Mouse (Mus musculus) limb, embryonic 14.5 days (tissue): Measurements from ENCODE around the gene Tvp23a. TPM values are rescaled to one million over a fixed set of nuclear protein-coding genes. Genes with fewer than 3 reads are reported as not detected.

ENCODE experiments used
- ATAC-seq: fragments of 200-750 bp; cut with Nextera tagmentation; 2 replicates; pipeline ENCODE4 v1.8.0; 2017; ENCODE audit warnings: low read depth, moderate number of reproducible peaks, moderate TSS enrichment; ENCODE audit not compliant: low FRiP score
- DNase-seq: peaks from one replicate; pipeline ENCODE4 v3.0.0-alpha.2; 2015; ENCODE audit warnings: low spot score
- H3K27ac ChIP-seq: fragments of 300-500 bp; sonication (generic); replicated peaks from 2 replicates; pipeline ENCODE4 v1.5.1; 2014; ENCODE audit warnings: low read depth, mild to moderate bottlenecking, low read length, moderate library complexity, mixed read lengths
- H3K27me3 ChIP-seq: fragments of 300-500 bp; sonication (generic); 2 replicates; pipeline ENCODE4 v1.6.1; 2014; ENCODE audit warnings: low read length, mixed read lengths; ENCODE audit not compliant: control insufficient read depth, insufficient read depth
- H3K36me3 ChIP-seq: fragments of 300-500 bp; sonication (generic); 2 replicates; pipeline ENCODE4 v1.6.1; 2014; ENCODE audit warnings: mild to moderate bottlenecking, low read length, moderate library complexity, mixed read lengths; ENCODE audit not compliant: control insufficient read depth, insufficient read depth
- H3K4me1 ChIP-seq: fragments of 300-500 bp; sonication (generic); 2 replicates; pipeline ENCODE4 v1.6.1; 2014; ENCODE audit warnings: antibody characterized with exemption, low read length, mixed read lengths; ENCODE audit not compliant: control insufficient read depth, insufficient read depth
- H3K4me2 ChIP-seq: fragments of 300-500 bp; sonication (generic); replicated peaks from 2 replicates; pipeline ENCODE4 v1.6.1; 2014; ENCODE audit warnings: low read depth, mild to moderate bottlenecking, low read length, moderate library complexity; ENCODE audit not compliant: severe bottlenecking
- H3K4me3 ChIP-seq: fragments of 300-500 bp; sonication (generic); replicated peaks from 2 replicates; pipeline ENCODE4 v1.5.1; 2014; ENCODE audit warnings: low read length
- H3K9ac ChIP-seq: fragments of 300-500 bp; sonication (generic); 2 replicates; pipeline ENCODE4 v1.6.1; 2014; ENCODE audit warnings: mild to moderate bottlenecking, low read depth, low read length, moderate library complexity; ENCODE audit not compliant: severe bottlenecking
- H3K9me3 ChIP-seq: fragments of 300-500 bp; sonication (generic); 2 replicates; pipeline ENCODE4 v1.6.1; 2016; ENCODE audit warnings: low read length; ENCODE audit not compliant: control insufficient read depth
- POLR2A ChIP-seq: fragments of 200-500 bp; IDR thresholded peaks from 2 replicates; pipeline ENCODE4 v1.8.0; 2012; ENCODE audit warnings: inconsistent platforms, mild to moderate bottlenecking, moderate library complexity, borderline replicate concordance; ENCODE audit not compliant: insufficient read depth, insufficient read length; ENCODE audit errors: extremely low read depth
- WGBS: fragments of 180-500 bp; shearing (Covaris S2); extraction: QIAGEN DNeasy Blood & Tissue Kit; methylation state at CpG from one replicate; pipeline ENCODE4 v1.1.7; 2014; 5-methylcytosine and 5-hydroxymethylcytosine counted together
- polyA plus RNA-seq, 2 experiments: library from polyadenylated mRNA; depleted of rRNA in 1 of 2; stranded (reverse) in 1 of 2; unstranded in 1 of 2; fragments of >200 nt; fragmentation: Nextera tagmentation in 1 of 2; extraction: Ambion mirVana in 1 of 2; gene quantifications; 2 replicates each; pipeline versions ENCODE4 v1.2.1 to v1.2.3; 2012 to 2014

Tvp23a gene
- polyA plus RNA-seq, 2 experiments = 14.0 to 17.7 TPM

- H3K4me2 ChIP-seq = no peak overlapping the region
- H3K36me3 ChIP-seq = no peaks in the 10 kb centered on the region
- H3K9me3 ChIP-seq = no peaks in the 10 kb centered on the region
- DNase-seq (no peak), ATAC-seq (no peak)
- no peak overlapping the region for H3K27ac ChIP-seq
- TF ChIP-seq POLR2A = no peak
- 66% methylated on average over 4 of the region's 4 CpGs for WGBS
- H3K4me3 ChIP-seq = no peak overlapping the region
- no peak overlapping the region for H3K9ac ChIP-seq
- H3K27me3 ChIP-seq = no peaks in the 10 kb centered on the region
- H3K4me1 ChIP-seq = no peaks in the 10 kb centered on the region
Observed at GRCm38 (mm10) chr16:10482343-10482742, 35.2 kb upstream of the Tvp23a start.

GRCm38 (mm10) chr16:10479857-10480256 is 32.7 kb upstream of the Tvp23a start, which contains the start of gene Ciita:
Ciita (plus strand) TSS chr16:10480059.
- DNase-seq (no peak), ATAC-seq (no peak)
- Histone ChIP-seq H3K9ac (no peak within 1 kb of the TSS), H3K36me3 (no peaks in the 10 kb centered on the region), H3K9me3 (no peaks in the 10 kb centered on the region), H3K27ac (no peak within 1 kb of the TSS), H3K4me1 (no peaks in the 10 kb centered on the region), H3K4me2 (no peak within 1 kb of the TSS), H3K27me3 (no peaks in the 10 kb centered on the region), H3K4me3 (no peak within 1 kb of the TSS)
- 77% methylated on average over 5 of the region's 5 CpGs for WGBS
- TF ChIP-seq POLR2A = no peak

- no peak for TF ChIP-seq POLR2A
Observed at GRCm38 (mm10) chr16:10475919-10476318, 28.8 kb upstream of the Tvp23a start.

GRCm38 (mm10) chr16:10474956-10475355 is 27.8 kb upstream of the Tvp23a start:
- no peak for ATAC-seq
- Histone ChIP-seq H3K9me3 (no peaks in the 10 kb centered on the region), H3K4me2 (no peak overlapping the region), H3K27me3 (no peaks in the 10 kb centered on the region), H3K36me3 (no peaks in the 10 kb centered on the region), H3K4me1 (no peaks in the 10 kb centered on the region), H3K27ac (no peak overlapping the region), H3K4me3 (no peak overlapping the region), H3K9ac (no peak overlapping the region)
- DNase-seq = no peak
- TF ChIP-seq POLR2A = no peak
- WGBS = 71% methylated on average over 3 of the region's 3 CpGs

More at GRCm38 (mm10) chr16:10475919-10476318, 28.8 kb upstream of the Tvp23a start:
- Histone ChIP-seq H3K9ac (no peak overlapping the region), H3K4me2 (no peak overlapping the region), H3K27me3 (no peaks in the 10 kb centered on the region), H3K9me3 (no peaks in the 10 kb centered on the region), H3K36me3 (no peaks in the 10 kb centered on the region), H3K4me3 (no peak overlapping the region), H3K27ac (no peak overlapping the region), H3K4me1 (no peaks in the 10 kb centered on the region)
- DNase-seq (no peak), ATAC-seq (no peak)
- 67% methylated on average over 2 of the region's 2 CpGs for WGBS

- no peak overlapping the region for H3K4me3 ChIP-seq
- ATAC-seq = no peak
- H3K4me2 ChIP-seq = no peak overlapping the region
- H3K9ac ChIP-seq = no peak overlapping the region
- no peaks in the 10 kb centered on the region for H3K36me3 ChIP-seq
- 90% methylated on average over 3 of the region's 3 CpGs for WGBS
- no peak overlapping the region for H3K27ac ChIP-seq
- no peak for TF ChIP-seq POLR2A
- DNase-seq = no peak
- H3K9me3 ChIP-seq = no peaks in the 10 kb centered on the region
- H3K4me1 ChIP-seq = no peaks in the 10 kb centered on the region
- H3K27me3 ChIP-seq = no peaks in the 10 kb centered on the region
Observed at GRCm38 (mm10) chr16:10471950-10472349, 24.8 kb upstream of the Tvp23a start.

GRCm38 (mm10) chr16:10468201-10468600 is 21.0 kb upstream of the Tvp23a start:
- no peaks in the 10 kb centered on the region for H3K36me3 ChIP-seq
- no peak overlapping the region for H3K4me3 ChIP-seq
- no peak for TF ChIP-seq POLR2A
- DNase-seq = no peak
- no peak overlapping the region for H3K9ac ChIP-seq
- H3K27ac ChIP-seq = no peak overlapping the region
- no peak for ATAC-seq
- no peaks in the 10 kb centered on the region for H3K27me3 ChIP-seq
- no peaks in the 10 kb centered on the region for H3K9me3 ChIP-seq
- 57% methylated on average over 1 of the region's 1 CpGs for WGBS
- H3K4me2 ChIP-seq = no peak overlapping the region
- peaks cover 3% of the 10 kb centered on the region; the same call in 1 of the 2 replicates for H3K4me1 ChIP-seq
